Mouse (Mus musculus) yolk sac, embryonic 10.5 days (tissue): ENCODE measurements around the gene Kif2c.

Source experiments
- DNase-seq: peaks from one replicate; pipeline ENCODE4 v3.0.0-alpha.2; 2017; ENCODE audit warnings: low spot score

Gene Kif2c

GRCm38 (mm10) chr4:117119636-117120035, 62.8 kb downstream of the Kif2c start:
- no peak for DNase-seq

- DNase-seq: no peak
Measured at GRCm38 (mm10) chr4:117117931-117118330, 64.5 kb downstream of the Kif2c start.

- no peak for DNase-seq
Measured at GRCm38 (mm10) chr4:117115592-117115991, 66.8 kb downstream of the Kif2c start.

GRCm38 (mm10) chr4:117113237-117113636, 69.2 kb downstream of the Kif2c start:
- no peak for DNase-seq

GRCm38 (mm10) chr4:117110985-117111384, 71.5 kb downstream of the Kif2c start:
- no peak for DNase-seq

GRCm38 (mm10) chr4:117110249-117110648, 72.2 kb downstream of the Kif2c start:
- DNase-seq: no peak
